Mouse (Mus musculus): ENCODE measurements around the gene Dlg2. TPM values are rescaled to one million over a fixed set of nuclear protein-coding genes. Genes with fewer than 3 reads are reported as not detected.

Dlg2 gene
- total and polyA plus RNA-seq, 2 experiments from 2014 or later: 26.3 to 169 TPM

- no peak overlapping the region for H3K9ac ChIP-seq
These were observed 1965.1 kb downstream of the Dlg2 start for GRCm38 (mm10) chr7:92441611-92442010.

DNA sequence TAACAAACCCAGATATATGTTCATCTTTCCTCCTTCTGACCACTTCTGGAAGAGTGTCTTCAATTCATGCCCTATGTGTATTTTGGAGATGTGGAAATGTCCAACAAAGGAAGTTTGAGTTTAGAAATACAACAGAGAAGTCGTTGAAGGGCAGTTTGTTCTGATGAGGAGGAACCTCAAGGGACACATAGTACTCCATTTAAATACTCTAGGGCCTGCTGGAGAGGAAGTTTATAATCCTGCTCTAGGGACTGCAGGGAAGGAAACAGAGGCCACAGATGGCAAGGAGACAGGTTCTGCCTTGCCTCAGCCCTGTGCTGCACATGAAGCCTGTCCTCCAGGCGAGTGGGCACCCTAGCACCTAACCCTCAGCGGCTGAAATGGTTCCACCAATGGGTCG is 1965.6 kb downstream of the Dlg2 start:
- DNase-seq (no peak), ATAC-seq (no peak)
- no peak overlapping the region for H3K4me3 ChIP-seq (ENCODE audit: low read depth, low read length)
- no peak overlapping the region for H3K4me2 ChIP-seq (ENCODE audit: low read depth)
- no peaks in the 10 kb centered on the region for H3K4me1 ChIP-seq (ENCODE audit: insufficient read depth)
- 84% methylated on average over 4 of the region's 4 CpGs for WGBS
- no peak overlapping the region for H3K27ac ChIP-seq (ENCODE audit: low read depth, low read length)
- no peak overlapping the region for H3K9ac ChIP-seq
- no peaks in the 10 kb centered on the region for H3K27me3 ChIP-seq (ENCODE audit: insufficient read depth, low read length)
- H3K36me3 ChIP-seq (ENCODE audit: insufficient read depth): peaks cover 12% of the 10 kb centered on the region
- no peak for TF ChIP-seq CTCF (IDR thresholded peaks at IDR 0.05; ENCODE audit: low read depth)
- no peaks in the 10 kb centered on the region for H3K9me3 ChIP-seq (ENCODE audit: low read length)

More at GRCm38 (mm10) chr7:92441611-92442010, 1965.1 kb downstream of the Dlg2 start:
- ATAC-seq: no peak
- Histone ChIP-seq H3K9me3 (ENCODE audit: low read length) (no peaks in the 10 kb centered on the region), H3K4me3 (ENCODE audit: low read depth, low read length) (no peak overlapping the region), H3K27ac (ENCODE audit: low read depth, low read length) (no peak overlapping the region), H3K4me2 (ENCODE audit: low read depth) (no peak overlapping the region), H3K4me1 (ENCODE audit: insufficient read depth) (no peaks in the 10 kb centered on the region), H3K36me3 (ENCODE audit: insufficient read depth) (peaks cover 12% of the 10 kb centered on the region), H3K27me3 (ENCODE audit: insufficient read depth, low read length) (no peaks in the 10 kb centered on the region)
- DNase-seq: no peak
- TF ChIP-seq CTCF (IDR thresholded peaks at IDR 0.05; ENCODE audit: low read depth): no peak

GRCm38 (mm10) chr7:92447938-92448337 is 1971.5 kb downstream of the Dlg2 start:
- Histone ChIP-seq H3K9me3 (ENCODE audit: low read length) (no peaks in the 10 kb centered on the region), H3K9ac (no peak overlapping the region), H3K4me1 (ENCODE audit: insufficient read depth) (no peaks in the 10 kb centered on the region), H3K4me2 (ENCODE audit: low read depth) (no peak overlapping the region), H3K27ac (ENCODE audit: low read depth, low read length) (peak overlapping the region; percentile 36; the same call in 1 of the 2 replicates), H3K36me3 (ENCODE audit: insufficient read depth) (0 out of 2 replicates have a peak, but pooled peaks cover 2% of the 10 kb centered on the region), H3K4me3 (ENCODE audit: low read depth, low read length) (no peak overlapping the region), H3K27me3 (ENCODE audit: insufficient read depth, low read length) (no peaks in the 10 kb centered on the region)
- no peak for ATAC-seq
- WGBS: 44% methylated on average over 6 of the region's 6 CpGs
- TF ChIP-seq CTCF (IDR thresholded peaks at IDR 0.05; ENCODE audit: low read depth): no peak
- DNase-seq: no peak

DNA sequence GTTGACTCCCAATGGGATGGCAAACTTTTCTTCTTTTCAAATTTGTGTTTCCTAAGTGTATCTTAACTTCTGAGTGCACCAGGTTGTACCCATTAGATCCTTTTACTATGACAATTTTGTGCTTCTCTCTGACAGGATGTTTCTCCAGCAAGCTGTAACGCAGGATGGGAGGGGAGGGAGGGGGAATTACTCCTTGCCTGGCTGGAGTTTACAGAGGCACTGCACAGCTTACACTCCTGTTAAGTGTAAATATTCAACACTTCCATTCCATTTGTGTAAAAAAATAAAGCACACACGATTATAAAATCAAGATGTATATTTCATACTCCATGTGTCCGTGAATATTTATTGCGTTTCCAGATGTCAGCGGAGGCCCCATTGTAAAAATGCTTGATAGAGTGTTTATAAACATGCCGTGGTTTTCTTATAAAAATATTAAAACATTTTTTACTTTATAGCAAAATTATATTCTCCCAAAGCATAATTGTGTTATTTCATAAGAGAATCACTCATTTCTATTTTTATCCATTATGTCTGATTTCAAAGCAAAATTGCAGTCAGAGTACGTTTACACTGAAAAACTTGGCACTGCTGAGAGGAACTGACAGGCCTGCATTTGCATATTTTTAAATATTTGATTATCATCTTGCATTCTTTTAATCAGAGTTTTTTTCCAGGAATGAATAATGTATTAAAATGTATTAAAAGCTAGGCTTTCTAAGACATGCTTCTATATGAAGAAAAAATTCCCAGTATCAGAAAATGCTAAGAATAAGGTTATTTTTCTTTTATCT is 1972.5 kb downstream of the Dlg2 start:
- 0 out of 2 replicates have a peak, but pooled peaks cover 2% of the 10 kb centered on the region for H3K36me3 ChIP-seq (ENCODE audit: insufficient read depth)
- no peaks in the 10 kb centered on the region for H3K4me1 ChIP-seq (ENCODE audit: insufficient read depth)
- no peak overlapping the region for H3K9ac ChIP-seq
- ATAC-seq: peak; percentile 64
- no peaks in the 10 kb centered on the region for H3K9me3 ChIP-seq (ENCODE audit: low read length)
- no peak overlapping the region for H3K4me2 ChIP-seq (ENCODE audit: low read depth)
- peak overlapping the region; percentile 37; the same call in 1 of the 2 replicates for H3K27ac ChIP-seq (ENCODE audit: low read depth, low read length)
- no peaks in the 10 kb centered on the region for H3K27me3 ChIP-seq (ENCODE audit: insufficient read depth, low read length)
- no peak for TF ChIP-seq CTCF (IDR thresholded peaks at IDR 0.05; ENCODE audit: low read depth)
- WGBS: 41% methylated on average over 7 of the region's 7 CpGs
- H3K4me3 ChIP-seq (ENCODE audit: low read depth, low read length): no peak overlapping the region
- DNase-seq: peak; percentile 43

GRCm38 (mm10) chr7:92454176-92454575 is 1977.7 kb downstream of the Dlg2 start:
- no peak overlapping the region for H3K4me3 ChIP-seq (ENCODE audit: low read depth, low read length)
- no peaks in the 10 kb centered on the region for H3K4me1 ChIP-seq (ENCODE audit: insufficient read depth)
- H3K27me3 ChIP-seq (ENCODE audit: insufficient read depth, low read length): no peaks in the 10 kb centered on the region
- no peak for ATAC-seq
- TF ChIP-seq CTCF (IDR thresholded peaks at IDR 0.05; ENCODE audit: low read depth): no peak
- H3K27ac ChIP-seq (ENCODE audit: low read depth, low read length): no peak overlapping the region
- H3K4me2 ChIP-seq (ENCODE audit: low read depth): no peak overlapping the region
- no peaks in the 10 kb centered on the region for H3K9me3 ChIP-seq (ENCODE audit: low read length)
- no peak overlapping the region for H3K9ac ChIP-seq
- DNase-seq: no peak
- H3K36me3 ChIP-seq (ENCODE audit: insufficient read depth): no peaks in the 10 kb centered on the region
- 76% methylated on average over 2 of the region's 2 CpGs for WGBS

GRCm38 (mm10) chr7:92455927-92456326 is 1979.5 kb downstream of the Dlg2 start:
- no peak for DNase-seq
- H3K36me3 ChIP-seq (ENCODE audit: insufficient read depth): no peaks in the 10 kb centered on the region
- no peak overlapping the region for H3K9ac ChIP-seq
- no peaks in the 10 kb centered on the region for H3K9me3 ChIP-seq (ENCODE audit: low read length)
- no peak overlapping the region for H3K27ac ChIP-seq (ENCODE audit: low read depth, low read length)
- no peak overlapping the region for H3K4me3 ChIP-seq (ENCODE audit: low read depth, low read length)
- ATAC-seq: no peak
- no peaks in the 10 kb centered on the region for H3K4me1 ChIP-seq (ENCODE audit: insufficient read depth)
- H3K27me3 ChIP-seq (ENCODE audit: insufficient read depth, low read length): no peaks in the 10 kb centered on the region
- no peak for TF ChIP-seq CTCF (IDR thresholded peaks at IDR 0.05; ENCODE audit: low read depth)
- WGBS: 56% methylated on average over 5 of the region's 5 CpGs
- H3K4me2 ChIP-seq (ENCODE audit: low read depth): no peak overlapping the region

DNA sequence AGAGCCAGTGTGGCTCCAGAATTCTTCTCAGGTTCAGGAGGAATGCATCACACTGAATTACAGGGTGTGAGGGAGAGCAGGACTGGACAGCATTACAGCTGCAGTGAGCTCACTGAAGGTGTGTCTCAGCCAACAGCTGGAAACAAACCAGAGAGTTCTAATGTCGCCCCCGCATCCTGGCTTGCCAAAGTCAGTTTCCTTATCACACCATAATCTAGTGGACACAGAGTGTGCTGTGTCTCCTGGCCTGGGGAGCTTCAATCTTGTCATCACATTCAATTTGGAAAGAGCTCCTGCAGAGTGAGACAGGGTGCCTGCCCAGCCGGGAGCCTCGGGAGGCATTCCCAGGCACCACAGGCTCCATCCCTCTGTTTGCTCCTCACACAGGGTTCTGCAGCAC is 1981.3 kb downstream of the Dlg2 start:
- no peaks in the 10 kb centered on the region for H3K4me1 ChIP-seq (ENCODE audit: insufficient read depth)
- no peak overlapping the region for H3K27ac ChIP-seq (ENCODE audit: low read depth, low read length)
- 45% methylated on average over 4 of the region's 4 CpGs for WGBS
- H3K4me2 ChIP-seq (ENCODE audit: low read depth): no peak overlapping the region
- no peak for TF ChIP-seq CTCF (IDR thresholded peaks at IDR 0.05; ENCODE audit: low read depth)
- H3K9me3 ChIP-seq (ENCODE audit: low read length): no peaks in the 10 kb centered on the region
- no peaks in the 10 kb centered on the region for H3K36me3 ChIP-seq (ENCODE audit: insufficient read depth)
- no peak overlapping the region for H3K9ac ChIP-seq
- ATAC-seq (no peak), DNase-seq (no peak)
- no peaks in the 10 kb centered on the region for H3K27me3 ChIP-seq (ENCODE audit: insufficient read depth, low read length)
- no peak overlapping the region for H3K4me3 ChIP-seq (ENCODE audit: low read depth, low read length)
